Mouse (Mus musculus): ENCODE results near the gene Gclm. TPM values are rescaled to one million over a fixed set of nuclear protein-coding genes. Genes with fewer than 3 reads are reported as not detected.
"Not testable (repeated sequence)": the region's sequence is repeated elsewhere in the genome, so short reads cannot be mapped to it uniquely, and the experiment has no call there.

Gene Gclm
- polyA plus RNA-seq, 1 experiment from 2014 or later = 76.0 TPM

- no peak for DNase-seq (ENCODE audit: low spot score)
- Histone ChIP-seq H3K9ac (ENCODE audit: low read depth, low read length) (peak overlapping the region; percentile 80), H3K9me3 (ENCODE audit: control insufficient read depth, low read length) (no peaks in the 10 kb centered on the region), H3K4me2 (ENCODE audit: low read depth, low read length) (peak overlapping the region; percentile 81), H3K4me3 (ENCODE audit: low read depth, low read length) (peak overlapping the region; percentile 76), H3K27me3 (replicated peaks; ENCODE audit: control insufficient read depth, insufficient read depth, low read length) (no peaks in the 10 kb centered on the region), H3K27ac (replicated peaks; ENCODE audit: low read depth, low read length) (no peak overlapping the region), H3K4me1 (ENCODE audit: control insufficient read depth, insufficient read depth, low read length) (peaks cover 10% of the 10 kb centered on the region), H3K36me3 (ENCODE audit: control insufficient read depth, insufficient read depth, low read length) (no peaks in the 10 kb centered on the region)
- 28% methylated on average over 6 of the region's 6 CpGs for WGBS
- ATAC-seq (ENCODE audit: low read depth) = no peak
These were observed 1.0 kb downstream of the Gclm start for GRCm38 (mm10) chr3:122246406-122246805.

GRCm38 (mm10) chr3:122246986-122247767, 1.8 kb downstream of the Gclm start:
- 64% methylated on average over 12 of the region's 12 CpGs for WGBS
- no peaks in the 10 kb centered on the region for H3K27me3 ChIP-seq (replicated peaks; ENCODE audit: control insufficient read depth, insufficient read depth, low read length)

GRCm38 (mm10) chr3:122247768-122248100, 2.4 kb downstream of the Gclm start:
- H3K27ac ChIP-seq (replicated peaks; ENCODE audit: low read depth, low read length) = no peak overlapping the region
- no peaks in the 10 kb centered on the region for H3K36me3 ChIP-seq (ENCODE audit: control insufficient read depth, insufficient read depth, low read length)
- H3K9me3 ChIP-seq (ENCODE audit: control insufficient read depth, low read length) = no peaks in the 10 kb centered on the region
- H3K4me2 ChIP-seq (ENCODE audit: low read depth, low read length) = peak overlapping the region; percentile 20; the same call in 1 of the 2 replicates
- DNase-seq (ENCODE audit: low spot score) (no peak), ATAC-seq (ENCODE audit: low read depth) (no peak)
- WGBS = 98% methylated on average over 2 of the region's 2 CpGs
- no peaks in the 10 kb centered on the region for H3K27me3 ChIP-seq (replicated peaks; ENCODE audit: control insufficient read depth, insufficient read depth, low read length)
- peaks cover 10% of the 10 kb centered on the region for H3K4me1 ChIP-seq (ENCODE audit: control insufficient read depth, insufficient read depth, low read length)
- H3K9ac ChIP-seq (ENCODE audit: low read depth, low read length) = 0 out of 2 replicates have a peak overlapping the region, but pooled peaks have one; percentile 14
- H3K4me3 ChIP-seq (ENCODE audit: low read depth, low read length) = no peak overlapping the region

More at GRCm38 (mm10) chr3:122246986-122247767, 1.8 kb downstream of the Gclm start:
- Histone ChIP-seq H3K27ac (replicated peaks; ENCODE audit: low read depth, low read length) (no peak overlapping the region), H3K4me2 (ENCODE audit: low read depth, low read length) (peak overlapping the region; percentile 81), H3K4me1 (ENCODE audit: control insufficient read depth, insufficient read depth, low read length) (peaks cover 10% of the 10 kb centered on the region), H3K9ac (ENCODE audit: low read depth, low read length) (0 out of 2 replicates have a peak overlapping the region, but pooled peaks have one; percentile 14), H3K4me3 (ENCODE audit: low read depth, low read length) (peak overlapping the region; percentile 76; the same call in 1 of the 2 replicates), H3K36me3 (ENCODE audit: control insufficient read depth, insufficient read depth, low read length) (no peaks in the 10 kb centered on the region), H3K9me3 (ENCODE audit: control insufficient read depth, low read length) (no peaks in the 10 kb centered on the region)
- DNase-seq (ENCODE audit: low spot score) = no peak
- no peak for ATAC-seq (ENCODE audit: low read depth)

- ATAC-seq (ENCODE audit: low read depth) (no peak), DNase-seq (ENCODE audit: low spot score) (no peak)
- WGBS = 36% methylated on average over 3 of the region's 3 CpGs
- Histone ChIP-seq H3K4me1 (ENCODE audit: control insufficient read depth, insufficient read depth, low read length) (no peaks in the 10 kb centered on the region), H3K27me3 (replicated peaks; ENCODE audit: control insufficient read depth, insufficient read depth, low read length) (no peaks in the 10 kb centered on the region), H3K4me3 (ENCODE audit: low read depth, low read length) (no peak overlapping the region), H3K9me3 (ENCODE audit: control insufficient read depth, low read length) (no peaks in the 10 kb centered on the region), H3K27ac (replicated peaks; ENCODE audit: low read depth, low read length) (no peak overlapping the region), H3K4me2 (ENCODE audit: low read depth, low read length) (no peak overlapping the region), H3K36me3 (ENCODE audit: control insufficient read depth, insufficient read depth, low read length) (no peaks in the 10 kb centered on the region), H3K9ac (ENCODE audit: low read depth, low read length) (no peak overlapping the region)
These were observed 7.3 kb downstream of the Gclm start for GRCm38 (mm10) chr3:122252466-122253253.

- not testable (repeated sequence) for H3K36me3 ChIP-seq (ENCODE audit: control insufficient read depth, insufficient read depth, low read length); H3K4me1 ChIP-seq (ENCODE audit: control insufficient read depth, insufficient read depth, low read length); DNase-seq (ENCODE audit: low spot score); ATAC-seq (ENCODE audit: low read depth); H3K27me3 ChIP-seq (replicated peaks; ENCODE audit: control insufficient read depth, insufficient read depth, low read length); H3K4me2 ChIP-seq (ENCODE audit: low read depth, low read length); H3K4me3 ChIP-seq (ENCODE audit: low read depth, low read length); H3K9ac ChIP-seq (ENCODE audit: low read depth, low read length); H3K27ac ChIP-seq (replicated peaks; ENCODE audit: low read depth, low read length); H3K9me3 ChIP-seq (ENCODE audit: control insufficient read depth, low read length)
- WGBS = 88% methylated on average over 7 of the region's 7 CpGs
These were observed 8.7 kb downstream of the Gclm start for GRCm38 (mm10) chr3:122254050-122254449.

- Histone ChIP-seq H3K27me3 (replicated peaks; ENCODE audit: control insufficient read depth, insufficient read depth, low read length) (no peaks in the 10 kb centered on the region), H3K36me3 (ENCODE audit: control insufficient read depth, insufficient read depth, low read length) (peaks cover 6% of the 10 kb centered on the region), H3K9me3 (ENCODE audit: control insufficient read depth, low read length) (no peaks in the 10 kb centered on the region), H3K4me2 (ENCODE audit: low read depth, low read length) (no peak overlapping the region), H3K27ac (replicated peaks; ENCODE audit: low read depth, low read length) (no peak overlapping the region), H3K9ac (ENCODE audit: low read depth, low read length) (no peak overlapping the region), H3K4me3 (ENCODE audit: low read depth, low read length) (no peak overlapping the region), H3K4me1 (ENCODE audit: control insufficient read depth, insufficient read depth, low read length) (0 out of 2 replicates have a peak, but pooled peaks cover under 1% of the 10 kb centered on the region)
- DNase-seq (ENCODE audit: low spot score) = no peak
- 73% methylated on average over 5 of the region's 5 CpGs for WGBS
- no peak for ATAC-seq (ENCODE audit: low read depth)
These were observed 24.6 kb downstream of the Gclm start for GRCm38 (mm10) chr3:122269986-122270385.

GRCm38 (mm10) chr3:122272565-122272964, 27.2 kb downstream of the Gclm start:
- H3K4me3 ChIP-seq (ENCODE audit: low read depth, low read length); H3K9me3 ChIP-seq (ENCODE audit: control insufficient read depth, low read length); DNase-seq (ENCODE audit: low spot score); ATAC-seq (ENCODE audit: low read depth); H3K4me2 ChIP-seq (ENCODE audit: low read depth, low read length); H3K27me3 ChIP-seq (replicated peaks; ENCODE audit: control insufficient read depth, insufficient read depth, low read length); H3K27ac ChIP-seq (replicated peaks; ENCODE audit: low read depth, low read length); H3K9ac ChIP-seq (ENCODE audit: low read depth, low read length): not testable (repeated sequence)
- 90% methylated on average over 1 of the region's 1 CpGs for WGBS
- Histone ChIP-seq H3K36me3 (ENCODE audit: control insufficient read depth, insufficient read depth, low read length) (peaks cover 25% of the 10 kb centered on the region), H3K4me1 (ENCODE audit: control insufficient read depth, insufficient read depth, low read length) (peaks cover 22% of the 10 kb centered on the region)

GRCm38 (mm10) chr3:122273407-122274240, 28.3 kb downstream of the Gclm start:
- Histone ChIP-seq H3K4me1 (ENCODE audit: control insufficient read depth, insufficient read depth, low read length) (peaks cover 27% of the 10 kb centered on the region), H3K9ac (ENCODE audit: low read depth, low read length) (peak overlapping the region; percentile 92), H3K4me2 (ENCODE audit: low read depth, low read length) (peak overlapping the region; percentile 50), H3K4me3 (ENCODE audit: low read depth, low read length) (peak overlapping the region; percentile 99), H3K36me3 (ENCODE audit: control insufficient read depth, insufficient read depth, low read length) (peaks cover 35% of the 10 kb centered on the region), H3K9me3 (ENCODE audit: control insufficient read depth, low read length) (no peaks in the 10 kb centered on the region), H3K27me3 (replicated peaks; ENCODE audit: control insufficient read depth, insufficient read depth, low read length) (no peaks in the 10 kb centered on the region), H3K27ac (replicated peaks; ENCODE audit: low read depth, low read length) (peak overlapping the region; percentile 70; the same call in 1 of the 2 replicates)
- ATAC-seq (ENCODE audit: low read depth) = no peak
- 10% methylated on average over 18 of the region's 20 CpGs for WGBS
- no peak for DNase-seq (ENCODE audit: low spot score)

All from embryonic facial prominence, embryonic 14.5 days (tissue).